Mouse (Mus musculus) CH12.LX (cell line): ENCODE results near the gene Ddx28. TPM values are rescaled to one million over a fixed set of nuclear protein-coding genes. Genes with fewer than 3 reads are reported as not detected.

Experiments used
- DNase-seq: peaks from one replicate; pipeline ENCODE4 v3.0.0-alpha.2; 2013; ENCODE audit errors: extremely low read depth
- H3K27ac ChIP-seq: 2 replicates; pipeline ENCODE4 v1.5.1; 2012; ENCODE audit warnings: low read depth, mild to moderate bottlenecking, control low read depth, moderate library complexity; ENCODE audit not compliant: insufficient read depth
- H3K27me3 ChIP-seq: replicated peaks from 2 replicates; pipeline ENCODE3; 2012; ENCODE audit warnings: inconsistent platforms
- H3K36me3 ChIP-seq, 2 experiments: replicated peaks in 1 of 2; 2 replicates each; pipeline versions ENCODE3 to v1.6.1; 2012; ENCODE audit warnings: inconsistent platforms in 1 of 2, low read length in 1 of 2, mild to moderate bottlenecking in 1 of 2, mixed read lengths in 1 of 2, moderate library complexity in 1 of 2; ENCODE audit not compliant: control insufficient read depth in 1 of 2, insufficient read depth in 1 of 2
- H3K4me1 ChIP-seq, 2 experiments: 2 replicates each; pipeline ENCODE4 v1.6.1; 2012; ENCODE audit warnings: inconsistent platforms in 1 of 2, moderate library complexity in 1 of 2; ENCODE audit not compliant: insufficient read depth in 2 of 2, control insufficient read depth in 1 of 2
- H3K4me2 ChIP-seq: 2 replicates; pipeline ENCODE4 v1.6.1; 2012; ENCODE audit warnings: low read depth, mild to moderate bottlenecking, control low read depth; ENCODE audit not compliant: poor library complexity, insufficient read depth, severe bottlenecking
- H3K4me3 ChIP-seq, 3 experiments: fragments of 150-350 bp in 1 of 3; sonication (generic) in 1 of 3; replicated peaks in 1 of 3; 2 replicates each; pipeline versions ENCODE3 to v1.5.1; 2011 to 2012; ENCODE audit warnings: low read depth in 2 of 3, low read length in 2 of 3, mild to moderate bottlenecking in 2 of 3, moderate library complexity in 2 of 3, control low read depth in 1 of 3, improper control_type of control experiment in 1 of 3, inconsistent platforms in 1 of 3, mixed read lengths in 1 of 3; ENCODE audit not compliant: poor library complexity in 1 of 3
- H3K79me2 ChIP-seq: replicated peaks from 2 replicates; pipeline ENCODE4 v1.6.1; 2012; ENCODE audit warnings: mild to moderate bottlenecking, moderate library complexity; ENCODE audit not compliant: control insufficient read depth, poor library complexity, insufficient read depth, severe bottlenecking; ENCODE audit errors: extremely low read depth
- H3K9ac ChIP-seq: 2 replicates; pipeline ENCODE4 v1.6.1; 2012; ENCODE audit warnings: low read depth, mild to moderate bottlenecking, control low read depth, moderate library complexity; ENCODE audit not compliant: insufficient read depth
- H3K9me3 ChIP-seq: replicated peaks from 2 replicates; pipeline ENCODE3; 2012; ENCODE audit warnings: low read length, inconsistent platforms, mixed read lengths
- BHLHE40 ChIP-seq: IDR thresholded peaks from 2 replicates; pipeline ENCODE4 v1.6.1; 2011; ENCODE audit warnings: mild to moderate bottlenecking, low read depth, low read length, improper control_type of control experiment
- CHD1 ChIP-seq: IDR thresholded peaks from 2 replicates; pipeline ENCODE4 v1.6.1; 2012; ENCODE audit warnings: low read depth, low read length, improper control_type of control experiment, inconsistent platforms
- CHD2 ChIP-seq: IDR thresholded peaks from 2 replicates; pipeline ENCODE4 v1.6.1; 2011; ENCODE audit warnings: low read length, improper control_type of control experiment
- CTCF ChIP-seq, 2 experiments: IDR thresholded peaks in 1 of 2; conservative IDR thresholded peaks in 1 of 2; 2 replicates each; pipeline ENCODE4 v1.5.1; 2011 to 2012; ENCODE audit warnings: low read depth in 2 of 2, low read length in 2 of 2, improper control_type of control experiment in 1 of 2, inconsistent platforms in 1 of 2, mild to moderate bottlenecking in 1 of 2, moderate library complexity in 1 of 2
- IRF4 ChIP-seq: IDR thresholded peaks from 2 replicates; pipeline ENCODE4 v1.6.1; 2014; ENCODE audit warnings: low read depth, mild to moderate bottlenecking, inconsistent platforms, low read length, improper control_type of control experiment
- JUN ChIP-seq: IDR thresholded peaks from 2 replicates; pipeline ENCODE4 v1.6.1; 2011; ENCODE audit warnings: low read depth, mild to moderate bottlenecking, low read length, improper control_type of control experiment, moderate library complexity; ENCODE audit not compliant: insufficient read depth
- MAFK ChIP-seq: IDR thresholded peaks from 2 replicates; pipeline ENCODE4 v1.6.1; 2011; ENCODE audit warnings: low read length, improper control_type of control experiment; ENCODE audit not compliant: insufficient replicate concordance
- MXI1 ChIP-seq: IDR thresholded peaks from 2 replicates; pipeline ENCODE4 v1.6.1; 2011; ENCODE audit warnings: mild to moderate bottlenecking, low read depth, low read length, improper control_type of control experiment
- MYC ChIP-seq: IDR thresholded peaks from 2 replicates; pipeline ENCODE4 v1.6.1; 2011; ENCODE audit warnings: low read depth, mild to moderate bottlenecking, improper control_type of control experiment, low read length
- NRF1 ChIP-seq: IDR thresholded peaks from 2 replicates; pipeline ENCODE4 v1.6.1; 2014; ENCODE audit warnings: low read depth, mild to moderate bottlenecking, inconsistent platforms, low read length, improper control_type of control experiment, moderate library complexity
- POLR2A ChIP-seq: IDR thresholded peaks from 2 replicates; pipeline ENCODE4 v1.6.1; 2011; ENCODE audit warnings: low read depth, mild to moderate bottlenecking, improper control_type of control experiment, low read length
- RAD21 ChIP-seq: IDR thresholded peaks from 2 replicates; pipeline ENCODE4 v1.6.1; 2011; ENCODE audit warnings: low read depth, mild to moderate bottlenecking, low read length, improper control_type of control experiment, moderate library complexity
- RCOR1 ChIP-seq: conservative IDR thresholded peaks from 2 replicates; pipeline ENCODE4 v1.6.1; 2012; ENCODE audit warnings: low read depth, mild to moderate bottlenecking, inconsistent platforms, low read length, improper control_type of control experiment
- SMC3 ChIP-seq: IDR thresholded peaks from 2 replicates; pipeline ENCODE4 v1.6.1; 2011; ENCODE audit warnings: low read depth, low read length, improper control_type of control experiment
- UBTF ChIP-seq: IDR thresholded peaks from 2 replicates; pipeline ENCODE4 v1.6.1; 2012; ENCODE audit warnings: low read depth, mild to moderate bottlenecking, inconsistent platforms, low read length, improper control_type of control experiment, moderate library complexity
- USF1 ChIP-seq: IDR thresholded peaks from 2 replicates; pipeline ENCODE4 v1.6.1; 2014; ENCODE audit warnings: low read depth, mild to moderate bottlenecking, inconsistent platforms, low read length, improper control_type of control experiment
- ZC3H11A ChIP-seq: IDR thresholded peaks from 2 replicates; pipeline ENCODE4 v1.6.1; 2012; ENCODE audit warnings: low read depth, mild to moderate bottlenecking, inconsistent platforms, low read length, improper control_type of control experiment
- ZNF384 ChIP-seq: IDR thresholded peaks from 2 replicates; pipeline ENCODE4 v1.6.1; 2012; ENCODE audit warnings: low read depth, low read length, improper control_type of control experiment, inconsistent platforms
- dilution Hi-C: fragments of 300-500 bp; cut with MboI; formaldehyde crosslinking; loops from 2 replicates; pipeline ENCODE4 v1.14.3; 2020; ENCODE audit warnings: low sequenced_read_pairs; ENCODE audit not compliant: extremely low pct_unique_long_range_greater_than_20kb, extremely low pct_ligation_motif_present
- in situ Hi-C: fragments of 300-500 bp; cut with MboI; formaldehyde crosslinking; loops from 3 replicates; pipeline ENCODE4 v1.14.3; 2019; ENCODE audit warnings: low sequenced_read_pairs, low pct_ligation_motif_present, low pct_unique_long_range_greater_than_20kb, mixed read lengths
- polyA plus RNA-seq: library from polyadenylated mRNA; unstranded; fragments of >175 nt; gene quantifications from 2 replicates; pipeline ENCODE4 v1.2.1, GENCODE M21; 2012; ENCODE audit warnings: low read depth; ENCODE audit not compliant: insufficient read length
- total RNA-seq, 2 experiments: library from RNA; depleted of rRNA; stranded (reverse); fragments of 300-350 nt in 1 of 2; fragments of >200 nt in 1 of 2; gene quantifications; 2 replicates each; pipeline ENCODE4 v1.2.3; 2012 to 2014

Gene Ddx28
- total and polyA plus RNA-seq, 3 experiments, result 15.5 to 21.8 (median 19.8) TPM

DNA sequence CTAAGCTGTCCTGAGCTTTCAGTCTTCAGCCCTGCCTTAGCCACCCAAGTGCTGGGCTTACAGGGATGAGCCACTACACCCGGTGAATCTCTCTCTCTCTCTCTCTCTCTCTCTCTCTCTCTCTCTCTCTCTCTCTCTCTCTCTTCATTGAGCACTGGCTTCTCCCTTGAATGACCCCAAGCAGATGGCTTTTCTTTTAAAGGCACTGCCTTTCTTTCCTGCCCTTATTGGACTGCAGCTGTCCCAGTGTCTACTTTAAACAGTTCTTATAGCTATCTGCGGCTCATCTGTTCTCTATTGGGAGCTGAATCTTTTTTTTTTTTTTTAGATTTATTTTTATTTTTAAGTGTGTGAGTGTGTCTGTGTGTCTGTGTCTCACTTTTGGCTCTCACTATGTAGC lies 31.4 kb upstream of the Ddx28 start:
- H3K4me3 ChIP-seq, result no peak overlapping the region
- H3K79me2 ChIP-seq, result no peaks in the 10 kb centered on the region
- no peak for TF ChIP-seq UBTF
- TF ChIP-seq IRF4, result no peak
- TF ChIP-seq JUN, result no peak
- no peak for TF ChIP-seq MYC
- TF ChIP-seq ZC3H11A, result no peak
- TF ChIP-seq USF1, result no peak
- no peak for TF ChIP-seq MXI1
- TF ChIP-seq CHD1, result no peak
- TF ChIP-seq POLR2A, result no peak
- TF ChIP-seq NRF1, result no peak
- TF ChIP-seq CHD2, result no peak
- no peak overlapping the region for H3K27ac ChIP-seq
- H3K4me1 ChIP-seq, result peaks cover 26 to 76% of the 10 kb centered on the region in 2 experiments
- no peak overlapping the region for H3K4me2 ChIP-seq
- dilution Hi-C loops, result no loop called here
- H3K27me3 ChIP-seq, result no peaks in the 10 kb centered on the region
- in situ Hi-C loops, result loop anchor here (25.0 kb wide), 1 partner anchor 331 kb away; the partner anchor contains the start of genes 4933405L10Rik, Acd, Enkd1 and Pard6a
- H3K9ac ChIP-seq, result no peak overlapping the region
- H3K36me3 ChIP-seq, result peaks cover 32 to 68% of the 10 kb centered on the region in 2 experiments
- no peak for DNase-seq
- no peaks in the 10 kb centered on the region for H3K9me3 ChIP-seq

DNA sequence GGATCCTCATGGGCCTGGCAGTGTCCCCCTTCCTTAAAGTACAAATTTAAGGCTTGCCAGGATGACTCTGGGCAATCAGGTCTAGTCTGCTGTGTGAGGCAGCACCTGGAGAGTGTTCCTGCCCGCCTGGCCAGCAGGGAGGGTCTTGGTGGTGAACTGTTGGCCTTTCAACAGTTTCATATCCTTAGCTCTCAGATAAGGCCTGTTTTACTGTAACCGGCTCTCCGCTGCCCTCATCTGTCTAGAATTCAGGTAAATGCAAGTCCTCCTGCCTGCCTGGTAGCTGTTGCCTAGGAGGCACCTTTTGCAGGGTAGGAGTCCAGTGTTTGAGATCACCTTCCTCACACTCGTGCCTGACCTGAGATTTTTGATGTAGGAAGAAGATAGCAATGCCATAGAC lies 28.5 kb upstream of the Ddx28 start:
- peaks cover 29 to 72% of the 10 kb centered on the region in 2 experiments for H3K36me3 ChIP-seq
- no peak overlapping the region for H3K9ac ChIP-seq
- DNase-seq, result no peak
- dilution Hi-C loops, result no loop called here
- no peaks in the 10 kb centered on the region for H3K27me3 ChIP-seq
- H3K9me3 ChIP-seq, result no peaks in the 10 kb centered on the region
- peak overlapping the region; percentile 25; the same call in 1 of the 2 replicates for H3K27ac ChIP-seq
- H3K79me2 ChIP-seq, result no peaks in the 10 kb centered on the region
- peaks cover 16 to 56% of the 10 kb centered on the region in 2 experiments for H3K4me1 ChIP-seq
- in situ Hi-C loops, result loop anchor here (25.0 kb wide), 1 partner anchor 328 kb away; the partner anchor contains the start of genes 4933405L10Rik, Acd, Enkd1 and Pard6a
- H3K4me2 ChIP-seq, result no peak overlapping the region
- TF ChIP-seq BHLHE40 (no peak), MAFK (no peak), SMC3 (peak; percentile 40), RAD21 (peak; percentile 29), ZNF384 (no peak), RCOR1 (no peak), CTCF (conservative IDR thresholded peaks at IDR 0.05 in 1 of 2, IDR thresholded peaks at IDR 0.05 in 1 of 2; ENCODE audit: low read depth in 2 of 2, low read length in 2 of 2) (peak in 1 of 2 experiments; percentile 58; a peak in 2 of 4 replicates)
- H3K4me3 ChIP-seq, result no peak overlapping the region
